Mouse (Mus musculus) urinary bladder, postnatal 10 days (tissue): ENCODE results near the gene Hspa1l.
"Not testable (repeated sequence)": the region's sequence is repeated elsewhere in the genome, so short reads cannot be mapped to it uniquely, and the experiment has no call there.

Experiments used
- DNase-seq: peaks from one replicate; pipeline ENCODE4 v3.0.0; 2022; ENCODE audit warnings: low spot score

The Hspa1l gene

GRCm38 (mm10) chr17:34977000-34977399, 4.5 kb downstream of the Hspa1l start:
- DNase-seq = no peak

- no peak for DNase-seq
These were observed 5.7 kb downstream of the Hspa1l start for GRCm38 (mm10) chr17:34978239-34978638.

GRCm38 (mm10) chr17:34979631-34980030, 7.1 kb downstream of the Hspa1l start:
- DNase-seq = no peak

GRCm38 (mm10) chr17:34980655-34981054, 8.2 kb downstream of the Hspa1l start:
- no peak for DNase-seq

GRCm38 (mm10) chr17:34981690-34982180, 9.2 kb downstream of the Hspa1l start, which contains the start of gene Lsm2:
Gene Lsm2, plus strand, starts transcription at chr17:34981862.
- DNase-seq = peak; percentile 63

- no peak for DNase-seq
These were observed 9.8 kb downstream of the Hspa1l start for GRCm38 (mm10) chr17:34982328-34982727.

GRCm38 (mm10) chr17:34984218-34984617, 11.7 kb downstream of the Hspa1l start:
- DNase-seq = no peak

- no peak for DNase-seq
These were observed 22.2 kb downstream of the Hspa1l start for GRCm38 (mm10) chr17:34994751-34995150.

GRCm38 (mm10) chr17:34995192-34995591, 22.7 kb downstream of the Hspa1l start:
- not testable (repeated sequence) for DNase-seq

- not testable (repeated sequence) for DNase-seq
These were observed 23.4 kb downstream of the Hspa1l start for GRCm38 (mm10) chr17:34995927-34996326.

- DNase-seq = no peak
These were observed 24.1 kb downstream of the Hspa1l start for GRCm38 (mm10) chr17:34996411-34997141.

- DNase-seq = no peak
These were observed 24.6 kb downstream of the Hspa1l start for GRCm38 (mm10) chr17:34997142-34997483.

- no peak for DNase-seq
These were observed 26.3 kb downstream of the Hspa1l start for GRCm38 (mm10) chr17:34998526-34999430.

- DNase-seq = not testable (repeated sequence)
These were observed 27.6 kb downstream of the Hspa1l start for GRCm38 (mm10) chr17:34999871-35000716.

- no peak for DNase-seq
These were observed 28.4 kb downstream of the Hspa1l start, which contains the start of gene Vars for GRCm38 (mm10) chr17:35000717-35001451. Gene Vars, plus strand, starts transcription at chr17:35000987.

- DNase-seq = no peak
These were observed 29.1 kb downstream of the Hspa1l start for GRCm38 (mm10) chr17:35001452-35002152.

GRCm38 (mm10) chr17:35002153-35002865, 29.8 kb downstream of the Hspa1l start:
- DNase-seq = no peak

GRCm38 (mm10) chr17:35003022-35003838, 30.7 kb downstream of the Hspa1l start:
- DNase-seq = no peak
